Mouse (Mus musculus) cerebellum, postnatal 14 days (tissue): Measurements from ENCODE around the gene Macrod2.

Source experiments
- DNase-seq, 2 experiments: peaks; one replicate each; pipeline ENCODE4 v3.0.0; 2021; ENCODE audit warnings: mixed read lengths in 2 of 2

The Macrod2 gene

GRCm38 (mm10) chr2:141091320-141091719, 696.2 kb downstream of the Macrod2 start:
- DNase-seq = no peak

DNA sequence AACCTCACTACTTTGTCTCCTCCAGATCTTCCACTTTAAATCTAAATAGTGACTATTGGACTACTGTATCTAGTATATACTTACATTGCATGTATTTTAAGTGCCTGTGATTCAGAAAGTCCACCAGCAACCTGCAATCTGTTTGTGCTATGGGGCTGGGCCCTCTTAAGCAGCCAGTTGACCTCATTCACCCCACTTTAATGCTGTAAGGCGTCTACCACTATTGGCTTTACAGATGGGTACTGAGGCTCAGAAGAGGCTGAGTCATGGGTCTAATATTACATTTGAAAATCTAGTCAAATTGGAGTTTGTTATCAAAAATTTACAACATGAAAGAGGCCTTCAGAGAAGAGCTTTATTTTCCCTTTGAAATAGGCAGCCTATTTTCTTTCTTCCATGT, 722.5 kb downstream of the Macrod2 start:
- no peak for DNase-seq

DNA sequence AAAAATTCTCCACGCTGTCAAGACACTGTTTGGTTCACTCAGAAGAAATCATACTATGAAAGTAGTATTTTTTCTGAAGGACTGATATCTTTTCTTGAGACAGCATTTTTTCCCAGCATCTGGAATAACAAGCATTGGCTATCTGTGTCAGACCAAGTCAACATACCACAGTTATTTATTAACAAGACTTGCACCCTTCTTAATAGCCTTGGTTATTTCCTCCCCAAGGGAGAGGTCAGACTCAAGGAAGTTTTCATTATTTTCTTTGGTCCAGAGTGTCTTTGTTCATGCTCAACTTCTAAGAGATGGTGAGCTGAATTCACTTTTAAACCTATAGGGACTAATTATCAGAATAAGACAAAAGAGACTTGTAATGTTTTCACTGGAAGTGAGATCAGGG, 728.8 kb downstream of the Macrod2 start:
- no peak for DNase-seq

DNA sequence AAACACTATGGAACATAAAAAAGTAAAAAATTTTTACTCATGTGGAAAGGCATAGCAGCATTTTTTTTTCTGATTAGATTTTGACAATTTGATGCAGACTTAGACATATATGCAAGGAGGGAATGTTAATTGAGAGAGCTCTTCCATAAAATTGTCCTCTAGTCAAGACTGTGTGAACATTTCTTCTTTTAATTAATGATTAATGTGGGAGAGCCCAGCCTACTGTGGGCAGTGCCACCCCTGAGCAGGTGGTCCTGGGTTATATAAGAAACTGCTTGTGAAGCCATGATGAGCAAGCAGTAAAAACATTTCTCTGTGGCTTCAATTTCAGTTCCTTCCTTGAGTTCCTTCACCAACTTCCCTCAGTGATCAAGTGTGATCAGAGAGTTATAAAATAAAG, 730.5 kb downstream of the Macrod2 start:
- no peak for DNase-seq

- no peak for DNase-seq
Observed at GRCm38 (mm10) chr2:141142266-141142665, 747.2 kb downstream of the Macrod2 start.

DNA sequence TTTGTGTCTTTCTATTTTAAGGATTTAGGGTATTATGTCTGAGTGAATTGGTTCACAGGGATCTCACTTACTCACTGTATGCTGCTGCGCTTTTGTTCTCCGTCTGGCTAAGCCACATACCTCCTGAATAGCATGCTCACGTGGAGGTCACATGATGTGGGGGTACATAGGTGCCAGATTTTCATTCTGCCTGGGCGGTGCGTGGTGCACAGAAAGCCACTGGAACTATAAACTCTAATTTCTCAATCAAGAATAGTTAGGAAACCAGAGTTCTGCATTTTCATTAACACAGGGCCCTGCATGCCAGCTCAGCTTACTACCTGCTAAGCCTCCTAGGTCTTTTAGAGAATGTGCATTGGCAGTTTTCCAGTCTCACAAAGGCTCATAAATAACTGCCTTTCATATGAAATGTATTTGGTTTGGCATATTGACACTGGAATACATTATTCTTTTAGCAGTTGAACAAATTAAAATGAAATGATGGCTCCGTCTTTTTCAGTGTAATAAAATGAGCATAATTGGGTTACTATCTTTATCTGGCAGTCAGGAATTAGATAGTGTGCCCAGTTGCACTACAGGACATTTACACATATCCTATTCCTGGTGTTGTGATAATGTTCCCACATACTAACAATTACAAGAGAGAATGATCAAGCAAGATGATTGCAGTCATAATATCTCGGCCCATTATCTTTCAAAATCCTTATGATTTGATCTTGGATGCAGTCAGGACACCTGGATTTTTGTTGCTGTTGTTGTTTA, 757.1 kb downstream of the Macrod2 start:
- peak in 1 of 2 experiments; percentile 26 for DNase-seq

DNA sequence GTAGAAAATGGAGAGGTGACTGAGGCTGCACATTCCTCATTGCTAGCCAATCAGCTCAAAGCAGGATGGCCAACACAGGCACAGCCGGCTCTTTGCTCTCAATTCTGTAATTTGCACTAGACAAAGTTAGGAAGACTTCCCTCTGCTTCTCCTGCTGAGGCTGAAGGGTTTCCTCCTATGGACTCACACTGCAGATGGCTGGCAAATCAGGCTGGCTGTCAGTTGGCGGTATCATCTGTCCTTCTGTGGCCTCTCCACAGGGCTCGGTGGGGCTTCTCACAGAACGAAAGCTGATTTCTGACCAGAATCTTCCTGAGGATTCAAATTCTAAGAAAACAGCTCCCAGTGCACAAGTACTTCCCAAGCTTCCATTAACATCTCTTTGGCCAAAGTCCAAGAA, 760.9 kb downstream of the Macrod2 start:
- DNase-seq = peak; percentile 26 to 63

- no peak for DNase-seq
Observed at GRCm38 (mm10) chr2:141156979-141157593, 762.0 kb downstream of the Macrod2 start.

DNA sequence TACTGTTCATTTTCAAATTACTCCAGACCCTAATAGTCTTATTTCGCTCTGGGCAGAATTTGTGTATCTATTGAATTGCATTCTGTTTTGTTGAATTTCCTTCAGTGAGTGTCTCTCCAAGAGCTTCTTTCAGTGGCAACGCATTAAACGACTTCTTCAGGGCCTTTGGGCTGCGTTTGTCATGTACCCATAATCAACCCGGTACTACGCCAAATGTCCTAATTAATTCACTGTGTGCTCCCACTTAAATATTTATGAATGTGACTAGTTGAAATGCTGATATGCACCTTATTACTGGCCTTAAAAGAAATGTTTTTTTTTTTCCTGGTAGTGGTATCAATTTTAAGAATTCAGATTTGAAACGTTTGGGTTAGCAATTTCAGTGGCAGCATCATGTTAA, 763.1 kb downstream of the Macrod2 start:
- no peak for DNase-seq

DNA sequence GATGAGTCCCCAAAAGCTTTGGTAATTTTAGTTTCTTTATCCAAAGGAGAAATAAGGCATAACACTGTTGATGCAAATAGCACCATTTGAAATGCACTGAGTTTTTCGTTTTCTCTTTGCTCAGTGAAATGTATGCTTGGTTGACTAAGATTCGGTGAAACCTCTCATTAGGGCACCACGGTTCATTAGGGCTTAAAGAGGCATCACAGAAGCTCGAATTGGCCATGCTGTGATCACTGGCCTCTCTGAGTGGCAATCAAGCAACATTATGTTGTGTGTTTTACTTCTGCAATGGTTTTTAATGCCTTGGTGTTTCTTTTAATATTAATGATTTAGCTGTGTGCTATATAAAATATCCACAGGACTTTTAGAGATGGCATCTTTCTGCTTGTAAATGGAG, 768.8 kb downstream of the Macrod2 start:
- no peak for DNase-seq

DNA sequence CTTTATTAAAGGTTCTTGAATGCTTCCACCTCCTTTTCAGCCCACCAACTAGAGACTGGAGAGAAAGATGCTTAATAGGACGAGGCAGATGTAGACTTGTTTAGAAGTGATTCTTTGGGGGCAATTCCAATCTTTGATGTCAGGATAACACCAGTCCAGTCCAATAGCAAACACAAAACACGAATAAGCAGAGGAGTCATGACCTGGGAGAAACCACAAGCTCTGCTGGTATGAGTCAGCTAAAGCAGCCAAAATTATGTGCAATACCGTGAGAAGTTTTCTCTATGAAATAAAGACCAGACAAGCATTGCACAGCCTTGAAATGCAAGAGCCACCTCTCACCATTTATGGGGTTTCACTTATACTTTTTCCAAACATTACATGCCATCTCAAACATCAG, 774.5 kb downstream of the Macrod2 start:
- DNase-seq = no peak

GRCm38 (mm10) chr2:141173167-141173566, 778.1 kb downstream of the Macrod2 start:
- DNase-seq = no peak

DNA sequence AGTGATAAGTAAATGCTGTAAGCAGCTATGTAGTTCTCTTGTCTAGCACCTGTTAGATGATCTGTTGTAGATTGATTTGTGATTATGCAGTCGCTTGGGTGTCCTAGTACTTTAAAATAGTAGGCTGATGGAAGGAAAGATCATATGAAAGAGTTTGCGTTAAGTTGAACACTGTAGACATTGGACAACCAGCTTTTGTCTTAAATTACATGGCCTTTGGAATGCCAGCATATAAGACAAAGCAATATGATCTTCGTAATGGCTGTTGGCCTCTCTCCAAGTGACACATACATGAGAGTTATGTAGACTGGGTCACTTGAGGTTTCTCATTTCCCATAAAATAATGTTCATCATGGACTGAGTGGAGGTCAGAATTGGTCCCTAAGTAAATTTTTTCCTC, 778.5 kb downstream of the Macrod2 start:
- DNase-seq = no peak

- DNase-seq = no peak
Observed at GRCm38 (mm10) chr2:141180656-141181055, 785.5 kb downstream of the Macrod2 start.

- no peak for DNase-seq
Observed at GRCm38 (mm10) chr2:141182034-141182759, 787.1 kb downstream of the Macrod2 start.

DNA sequence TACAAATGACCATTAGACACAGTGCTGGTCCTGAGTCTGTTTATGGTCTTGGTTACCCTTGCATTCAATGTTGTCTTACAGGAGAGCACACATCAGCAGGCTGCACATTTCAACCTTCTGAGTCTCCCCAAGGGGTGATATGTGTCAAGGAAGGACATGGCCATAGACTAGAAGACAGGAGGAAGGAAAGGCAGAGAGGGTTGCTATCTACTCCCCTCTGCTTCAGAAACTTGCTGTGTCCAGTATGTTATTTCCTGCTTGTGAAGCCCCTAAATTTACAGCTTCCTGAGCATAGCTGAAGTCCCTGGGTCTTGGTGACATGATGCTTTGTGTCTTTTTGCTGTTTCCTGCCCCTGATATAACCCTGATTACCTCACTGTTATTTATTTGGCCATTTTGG, 799.4 kb downstream of the Macrod2 start:
- no peak for DNase-seq

GRCm38 (mm10) chr2:141200481-141200880, 805.4 kb downstream of the Macrod2 start:
- no peak for DNase-seq

- peak; percentile 24 to 33 for DNase-seq
Observed at GRCm38 (mm10) chr2:141201303-141202014, 806.4 kb downstream of the Macrod2 start.

- DNase-seq = no peak
Observed at GRCm38 (mm10) chr2:141202015-141202364, 806.9 kb downstream of the Macrod2 start.

- no peak for DNase-seq
Observed at GRCm38 (mm10) chr2:141211346-141211745, 816.2 kb downstream of the Macrod2 start.

DNA sequence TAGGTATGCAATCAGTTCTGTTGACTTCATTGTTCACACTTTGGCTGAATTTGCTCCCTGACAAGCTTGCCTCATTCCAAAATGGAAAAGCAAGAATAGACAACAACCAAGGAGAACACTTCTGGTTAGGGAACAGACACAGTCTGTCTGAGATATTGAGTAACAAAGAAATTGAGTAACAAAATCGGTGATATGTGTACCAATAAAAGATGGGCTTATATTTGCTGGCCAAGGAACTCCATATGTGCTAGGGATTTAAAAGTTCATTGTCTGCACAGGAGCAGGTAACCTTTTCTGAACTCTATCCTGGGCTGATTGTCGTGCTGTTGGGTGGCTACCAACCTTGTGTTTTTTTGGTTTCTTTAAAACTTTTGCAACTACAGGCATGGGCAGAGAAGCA, 817.2 kb downstream of the Macrod2 start:
- no peak for DNase-seq

GRCm38 (mm10) chr2:141217490-141217889, 822.4 kb downstream of the Macrod2 start:
- peak; percentile 72 to 73 for DNase-seq

DNA sequence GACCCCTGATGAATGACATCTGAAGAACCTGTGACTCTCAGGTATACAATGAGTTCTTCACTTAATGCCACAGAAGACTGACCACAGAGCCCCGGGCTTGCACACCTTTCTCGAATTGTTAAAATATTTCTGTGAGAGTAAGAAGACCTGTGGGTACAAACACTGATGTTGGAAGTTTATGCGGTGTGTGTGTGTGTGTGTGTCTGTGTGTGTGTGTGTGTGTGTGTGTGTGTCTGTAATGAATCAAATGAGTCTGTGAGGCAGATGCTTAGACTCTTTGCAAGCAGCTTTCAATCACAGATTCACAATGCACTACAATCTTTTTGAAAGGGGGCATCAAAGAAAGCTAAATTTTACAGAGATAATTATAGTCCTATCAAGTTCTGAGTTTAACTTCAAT, 822.8 kb downstream of the Macrod2 start:
- peak in 1 of 2 experiments; percentile 9 for DNase-seq
